Mouse (Mus musculus) T-helper 17 cell (primary cell): ENCODE data around the gene Elp5.

Experiments
- in situ Hi-C, 2 experiments: fragments of 300-600 bp; cut with MboI, MseI; formaldehyde crosslinking; loops; 1 replicate in 1 of 2; 2 replicates in 1 of 2; pipeline ENCODE4 v1.15.1; 2025; ENCODE audit warnings: high pct_unique_total_duplicates in 2 of 2

Elp5 gene

GRCm38 (mm10) chr11:69965271-69966005 is 16.9 kb downstream of the Elp5 start:
- in situ Hi-C loops: no loop called here

GRCm38 (mm10) chr11:69964650-69965270 is 17.6 kb downstream of the Elp5 start, which contains the start of gene Cldn7:
TSS of gene Cldn7 (plus strand) at chr11:69964779.
- in situ Hi-C loops: no loop called here

GRCm38 (mm10) chr11:69961841-69962240 is 20.5 kb downstream of the Elp5 start:
- in situ Hi-C loops: no loop called here

GRCm38 (mm10) chr11:69960616-69961015 is 21.7 kb downstream of the Elp5 start:
- in situ Hi-C loops: no loop called here

GRCm38 (mm10) chr11:69956218-69956617 is 26.1 kb downstream of the Elp5 start:
- in situ Hi-C loops: loop anchor here in 1 of 2 experiments (10.0 kb wide), 1 partner anchor 249 kb away; no protein-coding TSS in a partner anchor

GRCm38 (mm10) chr11:69955618-69956017 is 26.7 kb downstream of the Elp5 start:
- in situ Hi-C loops: loop anchor here in 1 of 2 experiments (10.0 kb wide), 1 partner anchor 249 kb away; no protein-coding TSS in a partner anchor

- in situ Hi-C loops: loop anchor here in 1 of 2 experiments (10.0 kb wide), 1 partner anchor 251 kb away; no protein-coding TSS in a partner anchor
These were observed 28.9 kb downstream of the Elp5 start for GRCm38 (mm10) chr11:69953267-69953915.

GRCm38 (mm10) chr11:69952274-69952673 is 30.0 kb downstream of the Elp5 start:
- in situ Hi-C loops: loop anchor here in 1 of 2 experiments (10.0 kb wide), 1 partner anchor 253 kb away; no protein-coding TSS in a partner anchor

- in situ Hi-C loops: loop anchor here in 1 of 2 experiments (10.0 kb wide), 1 partner anchor 254 kb away; no protein-coding TSS in a partner anchor
These were observed 31.4 kb downstream of the Elp5 start for GRCm38 (mm10) chr11:69950807-69951459.

GRCm38 (mm10) chr11:69948763-69949150 is 33.6 kb downstream of the Elp5 start:
- in situ Hi-C loops: loop anchor here in 1 of 2 experiments (5.0 kb wide), 1 partner anchor 66 kb away; the partner anchor contains the start of gene Kctd11

GRCm38 (mm10) chr11:69948066-69948762 is 34.1 kb downstream of the Elp5 start, which contains the start of gene Slc2a4:
TSS of gene Slc2a4 (minus strand) at chr11:69948188.
- in situ Hi-C loops: loop anchor here in 1 of 2 experiments (5.0 kb wide), 1 partner anchor 66 kb away; the partner anchor contains the start of gene Kctd11

- in situ Hi-C loops: loop anchor here in 1 of 2 experiments (5.0 kb wide), 1 partner anchor 65 kb away; the partner anchor contains the start of gene Kctd11
These were observed 34.8 kb downstream of the Elp5 start for GRCm38 (mm10) chr11:69947337-69948065.

- in situ Hi-C loops: loop anchor here in 1 of 2 experiments (5.0 kb wide), 1 partner anchor 64 kb away; the partner anchor contains the start of gene Kctd11
These were observed 36.1 kb downstream of the Elp5 start for GRCm38 (mm10) chr11:69945997-69946891.

GRCm38 (mm10) chr11:69945216-69945615 is 37.1 kb downstream of the Elp5 start:
- in situ Hi-C loops: loop anchor here in 1 of 2 experiments (5.0 kb wide), 1 partner anchor 63 kb away; the partner anchor contains the start of gene Kctd11

GRCm38 (mm10) chr11:69940962-69941361 is 41.4 kb downstream of the Elp5 start:
- in situ Hi-C loops: no loop called here

- in situ Hi-C loops: no loop called here
These were observed 42.6 kb downstream of the Elp5 start for GRCm38 (mm10) chr11:69939731-69940130.

GRCm38 (mm10) chr11:69939181-69939580 is 43.1 kb downstream of the Elp5 start:
- in situ Hi-C loops: no loop called here

- in situ Hi-C loops: no loop called here
These were observed 43.8 kb downstream of the Elp5 start for GRCm38 (mm10) chr11:69938401-69938979.
